Mouse (Mus musculus) liver, embryonic 14.5 days (tissue): ENCODE data around the gene Cd84. TPM values are rescaled to one million over a fixed set of nuclear protein-coding genes. Genes with fewer than 3 reads are reported as not detected.

Experiments
- ATAC-seq: fragments of 200-750 bp; cut with Nextera tagmentation; 2 replicates; pipeline ENCODE4 v1.8.0; 2017; ENCODE audit warnings: moderate number of reproducible peaks, mild to moderate bottlenecking, moderate library complexity; ENCODE audit not compliant: insufficient read depth
- DNase-seq, 3 experiments: peaks; one replicate each; pipeline ENCODE4 v3.0.0-alpha.2; 2012 to 2013; ENCODE audit warnings: low read depth in 3 of 3, low spot score in 3 of 3
- H3K27ac ChIP-seq: fragments of 300-500 bp; sonication (generic); 2 replicates; pipeline ENCODE4 v1.5.1; 2014; ENCODE audit warnings: moderate library complexity, mild to moderate bottlenecking, control low read depth, inconsistent platforms
- H3K27me3 ChIP-seq: fragments of 300-500 bp; sonication (generic); 2 replicates; pipeline ENCODE4 v1.6.1; 2014; ENCODE audit warnings: mild to moderate bottlenecking, low read length, moderate library complexity; ENCODE audit not compliant: control insufficient read depth, insufficient read depth
- H3K36me3 ChIP-seq: fragments of 300-500 bp; sonication (generic); replicated peaks from 2 replicates; pipeline ENCODE4 v1.6.1; 2014; ENCODE audit warnings: low read depth; ENCODE audit not compliant: control insufficient read depth, insufficient read depth
- H3K4me1 ChIP-seq, 2 experiments: fragments of 200-500 bp in 1 of 2; fragments of 300-500 bp in 1 of 2; sonication (generic) in 1 of 2; replicated peaks; 2 replicates each; pipeline ENCODE4 v1.6.1; 2012 to 2014; ENCODE audit warnings: antibody characterized with exemption in 1 of 2, inconsistent platforms in 1 of 2, low read length in 1 of 2; ENCODE audit not compliant: control insufficient read depth in 2 of 2, insufficient read depth in 2 of 2
- H3K4me2 ChIP-seq: fragments of 300-500 bp; sonication (generic); 2 replicates; pipeline ENCODE4 v1.6.1; 2014; ENCODE audit warnings: low read depth, mild to moderate bottlenecking, control low read depth, moderate library complexity
- H3K4me3 ChIP-seq, 2 experiments: fragments of 200-500 bp in 1 of 2; fragments of 300-500 bp in 1 of 2; sonication (generic) in 1 of 2; 2 replicates each; pipeline ENCODE4 v1.5.1; 2012 to 2014; ENCODE audit warnings: low read depth in 2 of 2, low read length in 2 of 2, mild to moderate bottlenecking in 2 of 2, control low read depth in 1 of 2, inconsistent platforms in 1 of 2, moderate library complexity in 1 of 2; ENCODE audit not compliant: insufficient read depth in 1 of 2
- H3K9ac ChIP-seq: fragments of 300-500 bp; sonication (generic); replicated peaks from 2 replicates; pipeline ENCODE4 v1.6.1; 2014; ENCODE audit warnings: mild to moderate bottlenecking, control low read depth, moderate library complexity
- H3K9me3 ChIP-seq: fragments of 300-500 bp; sonication (generic); 2 replicates; pipeline ENCODE4 v1.6.1; 2016; ENCODE audit warnings: low read length, mixed read lengths; ENCODE audit not compliant: control insufficient read depth
- CTCF ChIP-seq: IDR thresholded peaks from 2 replicates; pipeline ENCODE4 v1.5.1; 2016; ENCODE audit warnings: antibody characterized with exemption, low read depth, control low read depth
- EP300 ChIP-seq: IDR thresholded peaks from 2 replicates; pipeline ENCODE4 v1.6.1; 2016; ENCODE audit warnings: antibody characterized with exemption, low read depth
- WGBS: fragments of 180-500 bp; shearing (Covaris S2); extraction: QIAGEN DNeasy Blood & Tissue Kit; methylation state at CpG from one replicate; pipeline ENCODE4 v1.1.7; 2014; ENCODE audit not compliant: insufficient replicate concordance; 5-methylcytosine and 5-hydroxymethylcytosine counted together
- polyA plus RNA-seq, 2 experiments: library from polyadenylated mRNA; depleted of rRNA in 1 of 2; stranded (reverse) in 1 of 2; unstranded in 1 of 2; fragments of >200 nt; fragmentation: Nextera tagmentation in 1 of 2; extraction: Ambion mirVana in 1 of 2; gene quantifications; 2 replicates each; pipeline versions ENCODE4 v1.2.1 to v1.2.3; 2012 to 2014

Cd84 gene
- polyA plus RNA-seq, 2 experiments = 3.6 to 6.0 TPM

DNA sequence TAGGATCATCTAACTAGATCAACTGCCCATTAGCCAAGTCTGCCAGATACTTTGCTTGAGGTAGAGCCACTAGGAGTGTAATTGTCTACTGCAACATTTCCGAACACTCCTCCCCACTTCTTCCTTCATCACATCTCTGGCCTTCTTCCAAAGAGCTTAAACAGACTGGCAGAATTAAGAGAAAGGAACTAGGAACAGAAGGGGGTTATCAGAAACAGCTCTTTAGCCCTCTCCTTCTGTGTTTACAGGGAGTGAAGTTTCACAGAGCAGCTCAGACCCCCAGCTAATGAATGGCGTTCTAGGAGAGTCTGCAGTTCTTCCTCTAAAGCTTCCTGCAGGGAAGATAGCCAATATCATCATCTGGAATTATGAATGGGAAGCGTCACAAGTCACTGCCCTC lies 94.4 kb downstream of the Cd84 start:
- Histone ChIP-seq H3K4me1 (0 out of 4 replicates have a peak, but pooled peaks cover 0 to 2% of the 10 kb centered on the region in 2 experiments), H3K9me3 (no peaks in the 10 kb centered on the region), H3K4me3 (no peak overlapping the region), H3K9ac (no peak overlapping the region), H3K27ac (no peak overlapping the region), H3K27me3 (no peaks in the 10 kb centered on the region), H3K36me3 (no peaks in the 10 kb centered on the region), H3K4me2 (no peak overlapping the region)
- TF ChIP-seq CTCF = no peak
- TF ChIP-seq EP300 = no peak
- no peak for DNase-seq
- WGBS = 34% methylated on average over 3 of the region's 3 CpGs
- no peak for ATAC-seq

GRCm38 (mm10) chr1:171938952-171939948 lies 99.8 kb downstream of the Cd84 start:
- WGBS = 49% methylated on average over 14 of the region's 14 CpGs
- H3K4me2 ChIP-seq = no peak overlapping the region
- ATAC-seq (no peak), DNase-seq (no peak)
- H3K36me3 ChIP-seq = no peaks in the 10 kb centered on the region
- no peak for TF ChIP-seq CTCF
- no peak for TF ChIP-seq EP300
- H3K4me3 ChIP-seq = no peak overlapping the region
- no peak overlapping the region for H3K9ac ChIP-seq
- no peak overlapping the region for H3K27ac ChIP-seq
- H3K27me3 ChIP-seq = no peaks in the 10 kb centered on the region
- H3K9me3 ChIP-seq = no peaks in the 10 kb centered on the region
- H3K4me1 ChIP-seq = no peaks in the 10 kb centered on the region

Other genes starting within 250 kb of the Cd84 start
- gene Ly9, start 232.3 kb upstream of the Cd84 start, polyA plus RNA-seq (2012; rRNA removed) = 1.0 and 1.2 TPM in 2 replicates
- 0.18 and 0.20 TPM in 2 replicates for gene Ly9, start 232.3 kb upstream of the Cd84 start, polyA plus RNA-seq (2014; fragmentation: Nextera tagmentation; extraction: Ambion mirVana)
- 0.03 and 0.04 TPM in 2 replicates for gene Slamf7, start 186.7 kb upstream of the Cd84 start, polyA plus RNA-seq (2012; rRNA removed)
- 0.17 and 0.25 TPM in 2 replicates for gene Slamf7, start 186.7 kb upstream of the Cd84 start, polyA plus RNA-seq (2014; fragmentation: Nextera tagmentation; extraction: Ambion mirVana)
- 5.1 and 5.6 TPM in 2 replicates for gene Cd48, start 157.7 kb upstream of the Cd84 start, polyA plus RNA-seq (2012; rRNA removed)
- 8.9 and 11.2 TPM in 2 replicates for gene Cd48, start 157.7 kb upstream of the Cd84 start, polyA plus RNA-seq (2014; fragmentation: Nextera tagmentation; extraction: Ambion mirVana)
- gene Slamf1, start 72.6 kb upstream of the Cd84 start, polyA plus RNA-seq (2012; rRNA removed) = 1.0 and 1.5 TPM in 2 replicates
- 2.1 and 2.8 TPM in 2 replicates for gene Slamf1, start 72.6 kb upstream of the Cd84 start, polyA plus RNA-seq (2014; fragmentation: Nextera tagmentation; extraction: Ambion mirVana)
- 0.28 and 0.42 TPM in 2 replicates for gene Gm10521, start 56.0 kb downstream of the Cd84 start, polyA plus RNA-seq (2012; rRNA removed)
- gene Gm10521, start 56.0 kb downstream of the Cd84 start, polyA plus RNA-seq (2014; fragmentation: Nextera tagmentation; extraction: Ambion mirVana) = 0.05 TPM in 1 of 2 replicates, not detected in the other
- gene Slamf6, start 77.8 kb downstream of the Cd84 start, polyA plus RNA-seq (2012; rRNA removed) = 0.17 and 0.23 TPM in 2 replicates
- gene Slamf6, start 77.8 kb downstream of the Cd84 start, polyA plus RNA-seq (2014; fragmentation: Nextera tagmentation; extraction: Ambion mirVana) = 0.72 and 0.93 TPM in 2 replicates
- gene Vangl2, start 188.7 kb downstream of the Cd84 start, polyA plus RNA-seq (2012; rRNA removed) = 0.73 and 0.90 TPM in 2 replicates
- gene Vangl2, start 188.7 kb downstream of the Cd84 start, polyA plus RNA-seq (2014; fragmentation: Nextera tagmentation; extraction: Ambion mirVana) = 0.56 and 0.69 TPM in 2 replicates
- gene Nhlh1, start 217.9 kb downstream of the Cd84 start, polyA plus RNA-seq (2012; rRNA removed) = not detected in 2 replicates
- not detected in 2 replicates for gene Nhlh1, start 217.9 kb downstream of the Cd84 start, polyA plus RNA-seq (2014; fragmentation: Nextera tagmentation; extraction: Ambion mirVana)
- gene Copa, start 242.8 kb downstream of the Cd84 start, polyA plus RNA-seq (2012; rRNA removed) = 28.9 and 29.1 TPM in 2 replicates
- 49.6 and 54.6 TPM in 2 replicates for gene Copa, start 242.8 kb downstream of the Cd84 start, polyA plus RNA-seq (2014; fragmentation: Nextera tagmentation; extraction: Ambion mirVana)
- gene Ncstn, start 243.1 kb downstream of the Cd84 start, polyA plus RNA-seq (2012; rRNA removed) = 22.2 and 22.6 TPM in 2 replicates
- 24.6 and 28.4 TPM in 2 replicates for gene Ncstn, start 243.1 kb downstream of the Cd84 start, polyA plus RNA-seq (2014; fragmentation: Nextera tagmentation; extraction: Ambion mirVana)